Mouse (Mus musculus): Measurements from ENCODE around the gene Cops9. TPM values are rescaled to one million over a fixed set of nuclear protein-coding genes. Genes with fewer than 3 reads are reported as not detected.

Gene Cops9
- polyA plus RNA-seq, 1 experiment = 44.1 TPM

DNA sequence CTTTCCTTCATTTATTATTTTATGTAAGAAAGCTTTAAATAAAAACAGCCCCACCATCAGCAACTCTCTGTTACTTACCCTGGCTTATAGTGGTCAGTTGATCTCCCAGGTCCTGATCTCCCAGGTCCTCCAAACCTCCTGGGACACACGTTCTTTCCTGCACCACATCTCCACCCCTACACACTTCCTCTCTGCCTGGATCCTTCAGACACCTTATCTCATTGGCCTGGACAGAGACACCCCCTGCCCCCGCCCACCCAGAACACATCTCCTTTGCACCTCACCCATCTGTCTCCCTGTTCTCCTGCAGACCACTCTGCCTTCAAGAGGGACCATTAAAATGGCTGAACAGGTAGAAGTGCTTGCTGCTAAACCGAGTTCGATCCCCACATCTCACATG, 5.2 kb upstream of the Cops9 start:
- no peaks in the 10 kb centered on the region for H3K27me3 ChIP-seq (ENCODE audit: control insufficient read depth, insufficient read depth, low read length)
- no peaks in the 10 kb centered on the region for H3K36me3 ChIP-seq (ENCODE audit: control insufficient read depth, insufficient read depth, low read length)
- no peak for TF ChIP-seq CTCF (IDR thresholded peaks at IDR 0.05; ENCODE audit: extremely low read depth, insufficient read length, insufficient replicate concordance, low read depth, low read length)
- TF ChIP-seq POLR2A (IDR thresholded peaks at IDR 0.05; ENCODE audit: low read depth, low read length) = no peak
- H3K4me3 ChIP-seq (ENCODE audit: low read depth, low read length) = no peak overlapping the region
- H3K27ac ChIP-seq (ENCODE audit: insufficient read depth, low read depth, low read length) = no peak overlapping the region
- peaks cover 5% of the 10 kb centered on the region; the same call in 1 of the 2 replicates for H3K4me1 ChIP-seq (ENCODE audit: control insufficient read depth, insufficient read depth, insufficient read length, low read length)
- WGBS = 70% methylated on average over 4 of the region's 4 CpGs

DNA sequence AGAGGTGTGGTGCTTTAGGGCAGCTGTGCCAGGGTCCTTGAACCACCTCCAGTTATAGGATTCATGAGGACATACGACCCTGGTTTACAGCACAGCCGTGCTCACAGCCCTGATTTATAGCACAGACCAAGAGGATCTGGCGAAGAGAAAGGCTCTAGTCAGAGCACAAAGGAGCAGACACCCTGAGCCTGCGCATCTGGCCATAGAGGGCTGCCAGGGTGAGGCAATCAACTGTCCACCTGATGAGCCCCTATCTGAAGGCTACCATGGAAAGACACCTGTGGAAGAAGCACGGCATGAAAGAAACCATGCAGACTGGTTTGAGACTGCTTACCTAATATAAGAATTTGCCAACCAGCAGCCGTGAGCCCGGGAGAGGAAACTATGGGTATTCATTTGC, 4.8 kb upstream of the Cops9 start:
- TF ChIP-seq CTCF (IDR thresholded peaks at IDR 0.05; ENCODE audit: extremely low read depth, insufficient read length, insufficient replicate concordance, low read depth, low read length) = no peak
- TF ChIP-seq POLR2A (IDR thresholded peaks at IDR 0.05; ENCODE audit: low read depth, low read length) = no peak

DNA sequence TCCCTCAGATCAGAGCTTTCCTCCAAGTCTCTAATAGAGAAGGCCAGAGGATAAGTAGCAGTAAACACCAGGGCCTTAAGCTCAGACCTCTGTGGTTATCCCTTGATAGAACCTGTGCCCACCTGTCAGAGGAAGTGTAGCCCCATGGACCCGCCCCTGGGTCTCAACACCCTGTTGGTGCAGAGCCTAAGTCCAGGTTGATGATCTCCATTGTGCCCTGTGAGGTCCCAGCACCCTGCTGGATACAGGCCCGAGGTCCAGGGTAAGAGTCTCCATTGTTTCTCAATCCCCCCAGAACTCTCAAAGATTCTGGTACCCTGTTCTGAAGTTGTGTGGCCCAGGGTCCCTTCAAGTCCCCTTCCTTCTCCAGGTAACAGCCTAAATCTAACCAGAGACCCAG, 4.3 kb upstream of the Cops9 start:
- 43% methylated on average over 2 of the region's 2 CpGs for WGBS
- Histone ChIP-seq H3K4me3 (ENCODE audit: low read depth, low read length) (no peak overlapping the region), H3K27me3 (ENCODE audit: control insufficient read depth, insufficient read depth, low read length) (no peaks in the 10 kb centered on the region), H3K4me1 (ENCODE audit: control insufficient read depth, insufficient read depth, insufficient read length, low read length) (peaks cover 5% of the 10 kb centered on the region; the same call in 1 of the 2 replicates), H3K36me3 (ENCODE audit: control insufficient read depth, insufficient read depth, low read length) (no peaks in the 10 kb centered on the region), H3K27ac (ENCODE audit: insufficient read depth, low read depth, low read length) (no peak overlapping the region)
- no peak for TF ChIP-seq POLR2A (IDR thresholded peaks at IDR 0.05; ENCODE audit: low read depth, low read length)
- TF ChIP-seq CTCF (IDR thresholded peaks at IDR 0.05; ENCODE audit: extremely low read depth, insufficient read length, insufficient replicate concordance, low read depth, low read length) = no peak

More for the DNA sequence above, 4.8 kb upstream of the Cops9 start:
- WGBS = 56% methylated on average over 7 of the region's 7 CpGs
- H3K4me3 ChIP-seq (ENCODE audit: low read depth, low read length) = no peak overlapping the region
- no peaks in the 10 kb centered on the region for H3K36me3 ChIP-seq (ENCODE audit: control insufficient read depth, insufficient read depth, low read length)
- H3K27ac ChIP-seq (ENCODE audit: insufficient read depth, low read depth, low read length) = no peak overlapping the region
- H3K27me3 ChIP-seq (ENCODE audit: control insufficient read depth, insufficient read depth, low read length) = no peaks in the 10 kb centered on the region
- H3K4me1 ChIP-seq (ENCODE audit: control insufficient read depth, insufficient read depth, insufficient read length, low read length) = peaks cover 5% of the 10 kb centered on the region; the same call in 1 of the 2 replicates

DNA sequence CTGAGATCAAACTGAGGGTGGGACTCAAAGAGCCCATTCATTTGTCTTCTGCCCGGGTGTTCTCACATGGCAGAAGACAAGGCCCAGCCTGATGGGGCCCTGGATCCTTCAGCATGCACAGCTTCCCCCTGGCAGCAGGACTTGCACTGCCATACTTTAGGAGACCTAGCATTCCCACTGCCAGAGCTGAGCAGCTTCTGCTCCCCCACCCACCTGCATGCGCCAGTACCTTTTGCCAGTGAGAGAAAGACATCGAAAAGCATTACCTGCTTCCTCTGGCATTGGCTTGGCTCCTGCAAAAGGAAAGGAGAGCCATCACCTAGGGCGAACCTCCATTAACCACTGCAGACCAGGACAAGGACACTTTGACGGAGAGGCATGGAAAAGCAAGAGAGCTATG, 3.1 kb upstream of the Cops9 start:
- H3K27me3 ChIP-seq (ENCODE audit: control insufficient read depth, insufficient read depth, low read length) = no peaks in the 10 kb centered on the region
- no peak for TF ChIP-seq CTCF (IDR thresholded peaks at IDR 0.05; ENCODE audit: extremely low read depth, insufficient read length, insufficient replicate concordance, low read depth, low read length)
- TF ChIP-seq POLR2A (IDR thresholded peaks at IDR 0.05; ENCODE audit: low read depth, low read length) = no peak
- no peak overlapping the region for H3K4me3 ChIP-seq (ENCODE audit: low read depth, low read length)
- 77% methylated on average over 5 of the region's 5 CpGs for whole genome bisulfite sequencing
- no peak overlapping the region for H3K27ac ChIP-seq (ENCODE audit: insufficient read depth, low read depth, low read length)
- H3K4me1 ChIP-seq (ENCODE audit: control insufficient read depth, insufficient read depth, insufficient read length, low read length) = peaks cover 10% of the 10 kb centered on the region; the same call in 1 of the 2 replicates
- no peaks in the 10 kb centered on the region for H3K36me3 ChIP-seq (ENCODE audit: control insufficient read depth, insufficient read depth, low read length)

DNA sequence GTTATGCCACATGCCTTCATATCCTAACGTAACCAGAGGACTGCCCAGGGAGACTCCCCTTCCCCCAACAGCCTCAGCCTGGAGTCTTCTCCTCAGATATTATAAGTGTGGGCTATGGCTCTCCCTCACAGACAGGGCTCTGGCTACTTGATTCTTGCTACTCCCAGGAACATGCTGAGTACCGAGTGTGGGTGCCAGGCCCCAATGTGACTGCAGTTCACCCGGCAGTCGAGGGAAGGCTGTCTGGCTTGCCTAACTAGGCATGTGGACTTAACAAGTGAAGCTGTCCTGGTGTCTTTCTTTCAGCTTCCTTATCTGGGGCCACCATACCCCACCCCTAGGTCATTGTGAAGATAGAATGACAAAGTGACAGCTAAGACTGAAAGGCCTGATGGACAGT, 1.9 kb upstream of the Cops9 start:
- no peaks in the 10 kb centered on the region; the same call in 1 of the 2 replicates for H3K36me3 ChIP-seq (ENCODE audit: control insufficient read depth, insufficient read depth, low read length)
- WGBS = 68% methylated on average over 4 of the region's 4 CpGs
- no peak overlapping the region for H3K27ac ChIP-seq (ENCODE audit: insufficient read depth, low read depth, low read length)
- peaks cover 10% of the 10 kb centered on the region; the same call in 1 of the 2 replicates for H3K4me1 ChIP-seq (ENCODE audit: control insufficient read depth, insufficient read depth, insufficient read length, low read length)
- no peaks in the 10 kb centered on the region for H3K27me3 ChIP-seq (ENCODE audit: control insufficient read depth, insufficient read depth, low read length)
- H3K4me3 ChIP-seq (ENCODE audit: low read depth, low read length) = no peak overlapping the region
- no peak for TF ChIP-seq POLR2A (IDR thresholded peaks at IDR 0.05; ENCODE audit: low read depth, low read length)
- no peak for TF ChIP-seq CTCF (IDR thresholded peaks at IDR 0.05; ENCODE audit: extremely low read depth, insufficient read length, insufficient replicate concordance, low read depth, low read length)

DNA sequence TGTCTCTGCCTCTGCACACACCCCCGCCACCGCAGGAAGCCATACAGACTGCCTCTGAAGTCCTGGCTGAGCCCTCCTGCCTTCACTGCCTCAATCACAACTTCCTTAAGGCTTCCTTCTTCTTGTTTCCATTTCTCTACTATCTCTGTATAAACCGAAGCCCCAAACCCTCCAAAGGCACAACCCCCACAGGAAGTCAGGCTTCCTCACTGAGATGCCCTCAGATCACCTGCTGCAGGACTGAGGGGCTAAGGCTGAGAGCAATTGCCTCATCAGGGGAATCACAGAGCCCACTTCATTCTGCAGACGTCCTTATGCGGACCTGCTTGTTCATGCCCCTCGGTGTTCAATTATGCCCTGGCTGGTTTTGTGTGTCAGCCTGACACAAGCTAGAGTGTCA, 1.4 kb downstream of the Cops9 start:
- WGBS = 79% methylated on average over 6 of the region's 6 CpGs
- no peaks in the 10 kb centered on the region for H3K27me3 ChIP-seq (ENCODE audit: control insufficient read depth, insufficient read depth, low read length)
- no peak for TF ChIP-seq CTCF (IDR thresholded peaks at IDR 0.05; ENCODE audit: extremely low read depth, insufficient read length, insufficient replicate concordance, low read depth, low read length)
- no peak for TF ChIP-seq POLR2A (IDR thresholded peaks at IDR 0.05; ENCODE audit: low read depth, low read length)
- 0 out of 2 replicates have a peak overlapping the region, but pooled peaks have one; percentile 4 for H3K4me3 ChIP-seq (ENCODE audit: low read depth, low read length)
- H3K36me3 ChIP-seq (ENCODE audit: control insufficient read depth, insufficient read depth, low read length) = peaks cover 16% of the 10 kb centered on the region; the same call in 1 of the 2 replicates
- H3K4me1 ChIP-seq (ENCODE audit: control insufficient read depth, insufficient read depth, insufficient read length, low read length) = peaks cover 8% of the 10 kb centered on the region; the same call in 1 of the 2 replicates
- no peak overlapping the region for H3K27ac ChIP-seq (ENCODE audit: insufficient read depth, low read depth, low read length)

DNA sequence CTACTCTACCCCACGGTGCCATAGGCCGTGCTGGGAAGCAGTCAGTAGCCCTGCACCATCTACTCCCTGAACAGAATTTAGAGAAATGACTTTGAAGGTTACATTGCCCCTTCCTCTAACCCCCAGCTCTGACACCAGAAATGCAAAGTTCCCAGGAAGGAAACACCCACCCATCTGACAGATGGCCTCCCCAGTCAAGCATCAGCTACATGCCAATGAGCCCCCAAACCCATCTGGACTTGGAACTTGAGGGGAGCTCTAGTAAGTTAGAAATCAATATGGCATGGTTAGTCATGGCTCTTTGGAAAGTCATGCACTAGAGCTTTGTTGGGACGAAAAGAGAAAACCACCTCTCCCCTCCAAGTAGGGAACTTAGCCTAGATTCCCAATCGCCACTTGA, 3.0 kb downstream of the Cops9 start:
- TF ChIP-seq CTCF (IDR thresholded peaks at IDR 0.05; ENCODE audit: extremely low read depth, insufficient read length, insufficient replicate concordance, low read depth, low read length) (no peak), POLR2A (IDR thresholded peaks at IDR 0.05; ENCODE audit: low read depth, low read length) (no peak)
- WGBS = 96% methylated on average over 4 of the region's 4 CpGs
- H3K4me1 ChIP-seq (ENCODE audit: control insufficient read depth, insufficient read depth, insufficient read length, low read length) = peaks cover 8% of the 10 kb centered on the region; the same call in 1 of the 2 replicates
- H3K36me3 ChIP-seq (ENCODE audit: control insufficient read depth, insufficient read depth, low read length) = peaks cover 16% of the 10 kb centered on the region; the same call in 1 of the 2 replicates
- H3K27me3 ChIP-seq (ENCODE audit: control insufficient read depth, insufficient read depth, low read length) = no peaks in the 10 kb centered on the region
- H3K4me3 ChIP-seq (ENCODE audit: low read depth, low read length) = no peak overlapping the region
- no peak overlapping the region for H3K27ac ChIP-seq (ENCODE audit: insufficient read depth, low read depth, low read length)
